Mouse (Mus musculus) ES-E14 (cell line): Measurements from ENCODE around the gene Tmem119.

Source experiments
- CHD2 ChIP-seq: IDR thresholded peaks from 2 replicates; pipeline ENCODE4 v1.6.1; 2014; ENCODE audit warnings: mild to moderate bottlenecking, low read depth, low read length, inconsistent platforms
- HCFC1 ChIP-seq: IDR thresholded peaks from 2 replicates; pipeline ENCODE4 v1.6.1; 2012; ENCODE audit warnings: low read length, inconsistent platforms, borderline replicate concordance; ENCODE audit not compliant: insufficient read depth
- MAFK ChIP-seq: IDR thresholded peaks from 2 replicates; pipeline ENCODE4 v1.6.1; 2014; ENCODE audit warnings: mild to moderate bottlenecking, low read depth, low read length, inconsistent platforms; ENCODE audit not compliant: insufficient read depth
- ZC3H11A ChIP-seq: IDR thresholded peaks from 2 replicates; pipeline ENCODE4 v1.6.1; 2012; ENCODE audit warnings: low read depth, mild to moderate bottlenecking, inconsistent platforms, low read length, borderline replicate concordance

- TF ChIP-seq HCFC1 (no peak), ZC3H11A (no peak), MAFK (no peak), CHD2 (no peak)
Measured at GRCm38 (mm10) chr5:113775585-113775984, 24.7 kb downstream of the Tmem119 start.
